Mouse (Mus musculus): Measurements from ENCODE around the gene Snrk.

GRCm38 (mm10) chr9:122087086-122087485, 30.0 kb upstream of the Snrk start:
- TF ChIP-seq EP300 (IDR thresholded peaks at IDR 0.05; ENCODE audit: low read depth) (no peak), CTCF (IDR thresholded peaks at IDR 0.05; ENCODE audit: low read depth) (no peak)

Measured in liver, postnatal 0 days (tissue).